Mouse (Mus musculus) myocyte (in vitro differentiated cells): ENCODE data around the gene Gga3.

Experiments used
- E2F4 ChIP-seq: IDR thresholded peaks from one replicate; pipeline ENCODE4 v1.6.1; 2011; ENCODE audit warnings: mild to moderate bottlenecking, control low read depth, moderate library complexity; ENCODE audit not compliant: insufficient read depth
- MYOD1 ChIP-seq, 3 experiments: IDR thresholded peaks; one replicate each; pipeline ENCODE4 v1.6.1; 2011; ENCODE audit warnings: control low read depth in 2 of 3, low read depth in 2 of 3, mild to moderate bottlenecking in 2 of 3, moderate library complexity in 1 of 3; ENCODE audit not compliant: insufficient read length in 2 of 3, control insufficient read depth in 1 of 3
- POLR2A ChIP-seq: IDR thresholded peaks from one replicate; pipeline ENCODE4 v1.6.1; 2011; ENCODE audit warnings: low read depth, mild to moderate bottlenecking, control low read depth, moderate library complexity; ENCODE audit not compliant: insufficient read length
- POLR2AphosphoS2 ChIP-seq: IDR thresholded peaks from one replicate; pipeline ENCODE4 v1.6.1; 2011; ENCODE audit warnings: low read depth, control low read depth; ENCODE audit not compliant: insufficient read length
- REST ChIP-seq: IDR thresholded peaks from one replicate; pipeline ENCODE4 v1.6.1; 2011; ENCODE audit warnings: mild to moderate bottlenecking, control low read depth, moderate library complexity; ENCODE audit not compliant: insufficient read depth, insufficient read length
- TCF3 ChIP-seq: IDR thresholded peaks from one replicate; pipeline ENCODE4 v1.6.1; 2011; ENCODE audit warnings: low read depth, control low read depth; ENCODE audit not compliant: insufficient read length
- USF1 ChIP-seq: IDR thresholded peaks from one replicate; pipeline ENCODE4 v1.6.1; 2011; ENCODE audit warnings: low read depth, mild to moderate bottlenecking, control low read depth, moderate library complexity

- TF ChIP-seq E2F4, result no peak
- no peak for TF ChIP-seq POLR2A
- TF ChIP-seq USF1, result no peak
- no peak for TF ChIP-seq POLR2AphosphoS2
- no peak for TF ChIP-seq REST
- TF ChIP-seq TCF3, result no peak
- no peak for TF ChIP-seq MYOD1 (IDR thresholded peaks at IDR 0.05; ENCODE audit: control insufficient read depth in 1 of 3, insufficient read length in 2 of 3, low read depth in 2 of 3)
These were observed 2.9 kb upstream of the Gga3 start for GRCm38 (mm10) chr11:115606733-115607132.
